Mouse (Mus musculus): ENCODE measurements around the gene Suco. TPM values are rescaled to one million over a fixed set of nuclear protein-coding genes. Genes with fewer than 3 reads are reported as not detected.

Suco gene
- total and polyA plus RNA-seq, 2 experiments from 2014 or later = 10.0 to 17.0 TPM

DNA sequence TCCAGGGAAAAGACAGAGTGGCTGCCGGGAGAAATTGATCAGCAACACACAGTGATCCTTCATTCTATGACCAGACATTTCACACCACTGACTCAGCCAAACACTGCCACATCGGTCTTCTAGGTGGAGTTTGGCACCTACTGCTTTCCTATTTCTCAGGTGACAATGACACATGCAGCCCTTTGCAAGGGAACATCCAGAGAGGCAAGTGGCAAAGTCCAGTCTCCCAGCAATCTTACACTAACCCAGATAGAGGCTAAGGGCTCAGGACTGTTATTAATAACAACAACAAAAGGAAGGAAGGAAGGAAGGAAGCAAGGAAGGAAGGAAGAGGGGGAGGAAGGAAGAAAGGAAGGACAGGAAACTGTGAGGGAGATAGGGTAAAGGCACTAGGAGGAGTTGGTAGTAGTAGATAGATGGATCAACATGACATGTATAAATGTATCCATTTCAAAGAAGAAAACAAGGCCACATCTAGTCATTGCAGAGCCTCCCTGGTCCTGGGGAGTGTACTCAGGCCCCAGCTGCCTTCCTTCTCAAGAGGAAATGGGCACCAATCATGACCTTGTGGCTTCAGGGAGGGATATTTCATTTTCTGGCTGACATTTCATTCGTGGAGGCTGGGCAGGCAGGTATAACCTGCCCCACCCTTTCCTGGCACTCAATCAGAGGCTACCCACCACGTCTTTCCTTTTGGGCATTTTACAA lies 36.6 kb upstream of the Suco start:
- no peaks in the 10 kb centered on the region; the same call in 1 of the 2 replicates for H3K4me1 ChIP-seq (ENCODE audit: control insufficient read depth, insufficient read depth)
- H3K9me3 ChIP-seq (replicated peaks; ENCODE audit: control insufficient read depth, low read length) = no peaks in the 10 kb centered on the region
- H3K4me2 ChIP-seq (ENCODE audit: low read depth, low read length) = no peak overlapping the region
- TF ChIP-seq EP300 (IDR thresholded peaks at IDR 0.05; ENCODE audit: low read depth) = no peak
- no peaks in the 10 kb centered on the region for H3K36me3 ChIP-seq (replicated peaks; ENCODE audit: control insufficient read depth, insufficient read depth, low read length)
- WGBS = 46% methylated on average over 4 of the region's 4 CpGs
- no peak overlapping the region for H3K9ac ChIP-seq (replicated peaks; ENCODE audit: low read depth, low read length)
- DNase-seq (ENCODE audit: low spot score) (no peak), ATAC-seq (ENCODE audit: insufficient read depth, low read depth) (no peak)
- no peaks in the 10 kb centered on the region for H3K27me3 ChIP-seq (ENCODE audit: control insufficient read depth, insufficient read depth, low read length)
- no peak overlapping the region for H3K27ac ChIP-seq (ENCODE audit: low read depth)
- H3K4me3 ChIP-seq (ENCODE audit: low read depth, low read length) = no peak overlapping the region

DNA sequence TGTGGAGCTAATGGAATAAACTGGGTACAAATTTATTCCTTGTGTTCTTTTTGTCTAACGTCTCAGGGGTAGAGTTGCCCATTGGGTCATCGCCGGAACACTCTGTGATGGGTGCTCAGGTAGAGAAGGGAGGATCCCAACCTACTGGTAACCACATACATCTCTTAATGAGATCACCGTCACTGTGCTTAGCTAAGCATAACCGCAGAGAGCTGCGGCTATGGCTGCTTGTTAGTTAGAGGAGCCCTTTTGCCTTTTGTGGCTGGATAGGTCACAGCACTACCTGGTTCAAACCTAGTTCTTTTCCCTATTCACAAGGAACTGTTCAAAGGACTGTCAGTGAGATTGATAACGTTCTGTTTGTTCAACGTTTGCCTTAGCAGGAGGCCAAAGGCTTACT lies 32.6 kb upstream of the Suco start:
- Histone ChIP-seq H3K27ac (ENCODE audit: low read depth) (no peak overlapping the region), H3K4me3 (ENCODE audit: low read depth, low read length) (no peak overlapping the region), H3K9ac (replicated peaks; ENCODE audit: low read depth, low read length) (no peak overlapping the region), H3K4me1 (ENCODE audit: control insufficient read depth, insufficient read depth) (peaks cover 8% of the 10 kb centered on the region), H3K9me3 (replicated peaks; ENCODE audit: control insufficient read depth, low read length) (no peaks in the 10 kb centered on the region), H3K27me3 (ENCODE audit: control insufficient read depth, insufficient read depth, low read length) (no peaks in the 10 kb centered on the region), H3K36me3 (replicated peaks; ENCODE audit: control insufficient read depth, insufficient read depth, low read length) (no peaks in the 10 kb centered on the region), H3K4me2 (ENCODE audit: low read depth, low read length) (no peak overlapping the region)
- DNase-seq (ENCODE audit: low spot score) (no peak), ATAC-seq (ENCODE audit: insufficient read depth, low read depth) (no peak)
- 82% methylated on average over 8 of the region's 8 CpGs for WGBS
- TF ChIP-seq EP300 (IDR thresholded peaks at IDR 0.05; ENCODE audit: low read depth) (no peak), CTCF (IDR thresholded peaks at IDR 0.05; ENCODE audit: low read depth) (no peak)

DNA sequence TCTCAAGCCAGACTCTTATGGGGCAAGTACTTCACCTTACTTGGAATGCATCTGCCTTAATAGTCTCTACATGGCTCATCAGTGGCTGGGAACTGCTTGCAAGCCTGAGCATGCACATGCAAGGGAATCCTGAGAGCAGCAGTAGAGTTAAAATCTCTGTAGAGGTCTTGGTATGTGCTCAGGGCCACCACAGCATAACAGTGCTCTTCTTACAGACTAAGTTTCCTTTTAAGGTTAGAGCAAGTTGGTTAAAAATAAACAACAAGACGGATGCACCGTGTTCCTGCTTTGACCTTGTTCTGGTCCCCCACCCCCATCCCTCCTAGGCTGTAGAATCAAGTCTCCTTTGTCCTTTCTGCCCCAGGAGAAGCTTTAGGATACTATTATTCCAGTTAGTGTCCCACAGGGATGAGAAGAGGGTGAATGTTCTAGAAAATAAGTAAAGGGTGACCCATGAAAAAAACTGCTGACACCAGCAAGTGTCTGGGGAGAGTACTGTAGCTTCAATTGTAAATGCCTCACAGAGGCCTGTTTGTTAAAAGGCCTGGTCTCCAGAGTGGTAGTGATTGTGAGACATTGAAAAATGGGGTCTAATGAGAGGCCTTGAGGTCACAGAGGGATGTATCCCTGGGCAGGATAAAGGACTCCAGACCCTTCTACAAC lies 31.4 kb upstream of the Suco start:
- H3K9ac ChIP-seq (replicated peaks; ENCODE audit: low read depth, low read length) = no peak overlapping the region
- no peaks in the 10 kb centered on the region for H3K9me3 ChIP-seq (replicated peaks; ENCODE audit: control insufficient read depth, low read length)
- WGBS = 2% methylated on average over 2 of the region's 2 CpGs
- no peak overlapping the region for H3K4me2 ChIP-seq (ENCODE audit: low read depth, low read length)
- H3K36me3 ChIP-seq (replicated peaks; ENCODE audit: control insufficient read depth, insufficient read depth, low read length) = no peaks in the 10 kb centered on the region
- H3K4me3 ChIP-seq (ENCODE audit: low read depth, low read length) = no peak overlapping the region
- H3K27me3 ChIP-seq (ENCODE audit: control insufficient read depth, insufficient read depth, low read length) = no peaks in the 10 kb centered on the region
- H3K4me1 ChIP-seq (ENCODE audit: control insufficient read depth, insufficient read depth) = peaks cover 8% of the 10 kb centered on the region
- H3K27ac ChIP-seq (ENCODE audit: low read depth) = peak overlapping the region; percentile 44
- DNase-seq (ENCODE audit: low spot score) = no peak
- peak; percentile 41; the same call in 1 of the 2 replicates for ATAC-seq (ENCODE audit: insufficient read depth, low read depth)
- TF ChIP-seq EP300 (IDR thresholded peaks at IDR 0.05; ENCODE audit: low read depth) (no peak), CTCF (IDR thresholded peaks at IDR 0.05; ENCODE audit: low read depth) (no peak)

DNA sequence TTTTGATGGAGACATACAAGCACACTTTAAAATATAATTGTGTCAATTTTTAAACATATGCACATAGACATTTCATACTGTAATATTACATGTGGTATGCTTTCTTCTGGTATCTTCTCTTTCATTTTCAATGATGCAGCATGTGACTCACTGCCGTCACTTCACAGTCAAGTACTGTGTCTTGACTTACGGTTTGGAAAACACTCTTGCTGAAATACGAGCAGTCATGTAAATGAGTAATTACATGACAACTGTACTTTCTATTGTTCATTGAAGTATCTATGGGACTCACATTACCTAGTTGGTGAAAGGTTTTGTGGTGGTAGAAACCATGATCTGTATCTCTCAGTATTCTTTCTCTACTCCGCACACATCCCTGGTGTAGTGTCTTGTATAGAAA lies 30.6 kb upstream of the Suco start:
- H3K9ac ChIP-seq (replicated peaks; ENCODE audit: low read depth, low read length) = no peak overlapping the region
- no peaks in the 10 kb centered on the region for H3K9me3 ChIP-seq (replicated peaks; ENCODE audit: control insufficient read depth, low read length)
- peaks cover 8% of the 10 kb centered on the region for H3K4me1 ChIP-seq (ENCODE audit: control insufficient read depth, insufficient read depth)
- ATAC-seq (ENCODE audit: insufficient read depth, low read depth) (no peak), DNase-seq (ENCODE audit: low spot score) (no peak)
- no peaks in the 10 kb centered on the region for H3K36me3 ChIP-seq (replicated peaks; ENCODE audit: control insufficient read depth, insufficient read depth, low read length)
- 86% methylated on average over 4 of the region's 4 CpGs for WGBS
- TF ChIP-seq EP300 (IDR thresholded peaks at IDR 0.05; ENCODE audit: low read depth) = no peak
- no peak for TF ChIP-seq CTCF (IDR thresholded peaks at IDR 0.05; ENCODE audit: low read depth)
- no peak overlapping the region for H3K4me2 ChIP-seq (ENCODE audit: low read depth, low read length)
- H3K27me3 ChIP-seq (ENCODE audit: control insufficient read depth, insufficient read depth, low read length) = no peaks in the 10 kb centered on the region
- peak overlapping the region; percentile 44; the same call in 1 of the 2 replicates for H3K27ac ChIP-seq (ENCODE audit: low read depth)
- H3K4me3 ChIP-seq (ENCODE audit: low read depth, low read length) = no peak overlapping the region

DNA sequence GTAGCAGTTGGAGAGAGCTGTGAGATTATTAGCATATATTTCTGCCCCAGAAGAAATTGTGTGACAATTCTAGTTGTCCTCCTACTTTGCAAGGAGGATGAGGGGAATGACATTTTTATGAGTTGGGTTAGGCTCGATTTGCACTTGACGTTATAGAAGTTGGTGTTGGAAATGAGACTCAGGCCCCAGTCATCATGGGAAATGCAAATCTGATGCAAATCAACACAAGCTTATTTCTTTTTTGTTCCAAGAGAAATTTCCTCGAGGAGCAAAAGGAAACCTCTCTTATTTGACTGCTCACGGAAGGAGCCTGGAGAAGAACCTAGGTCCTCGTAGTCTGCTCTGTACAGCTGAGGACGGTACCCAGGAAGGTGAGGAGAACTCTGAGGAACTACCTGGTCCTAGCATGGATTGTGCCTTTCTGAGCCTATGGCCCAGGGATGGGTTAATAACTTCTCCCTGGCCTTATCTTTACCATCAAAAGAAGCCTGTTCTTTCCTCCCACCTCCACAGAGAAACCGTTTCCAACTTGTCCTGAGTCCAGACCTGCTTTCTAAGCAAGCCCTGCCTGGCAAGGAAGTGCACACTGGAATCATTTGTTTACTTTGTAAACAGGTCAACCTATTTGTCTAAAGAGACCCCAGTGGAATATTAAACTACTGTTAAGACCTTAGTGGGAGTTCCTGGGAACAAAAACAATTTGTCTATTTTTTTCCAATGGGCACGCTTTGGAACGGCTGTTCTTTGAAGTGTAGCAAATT lies 26.4 kb upstream of the Suco start:
- no peaks in the 10 kb centered on the region for H3K36me3 ChIP-seq (replicated peaks; ENCODE audit: control insufficient read depth, insufficient read depth, low read length)
- H3K4me3 ChIP-seq (ENCODE audit: low read depth, low read length) = no peak overlapping the region
- no peak overlapping the region for H3K4me2 ChIP-seq (ENCODE audit: low read depth, low read length)
- H3K4me1 ChIP-seq (ENCODE audit: control insufficient read depth, insufficient read depth) = peaks cover 6% of the 10 kb centered on the region
- 61% methylated on average over 9 of the region's 9 CpGs for WGBS
- TF ChIP-seq EP300 (IDR thresholded peaks at IDR 0.05; ENCODE audit: low read depth) = no peak
- no peak for TF ChIP-seq CTCF (IDR thresholded peaks at IDR 0.05; ENCODE audit: low read depth)
- no peaks in the 10 kb centered on the region for H3K9me3 ChIP-seq (replicated peaks; ENCODE audit: control insufficient read depth, low read length)
- H3K9ac ChIP-seq (replicated peaks; ENCODE audit: low read depth, low read length) = no peak overlapping the region
- no peak overlapping the region for H3K27ac ChIP-seq (ENCODE audit: low read depth)
- H3K27me3 ChIP-seq (ENCODE audit: control insufficient read depth, insufficient read depth, low read length) = no peaks in the 10 kb centered on the region
- no peak for ATAC-seq (ENCODE audit: insufficient read depth, low read depth)
- DNase-seq (ENCODE audit: low spot score) = no peak
